Mouse (Mus musculus): ENCODE measurements around the gene Ccdc110. TPM values are rescaled to one million over a fixed set of nuclear protein-coding genes. Genes with fewer than 3 reads are reported as not detected.

Gene Ccdc110
- polyA plus RNA-seq, 1 experiment from 2014 or later, result not detected

Other genes starting within 250 kb of the Ccdc110 start
- 34.4 and 42.2 TPM in 2 replicates for gene Pdlim3, start 49.2 kb upstream of the Ccdc110 start, polyA plus RNA-seq (2014; fragmentation: Nextera tagmentation; extraction: Ambion mirVana)
- 2.8 and 3.4 TPM in 2 replicates for gene 1700029J07Rik, start 40.6 kb downstream of the Ccdc110 start, polyA plus RNA-seq (2014; fragmentation: Nextera tagmentation; extraction: Ambion mirVana)
- gene Ufsp2, start 40.9 kb downstream of the Ccdc110 start, polyA plus RNA-seq (2014; fragmentation: Nextera tagmentation; extraction: Ambion mirVana), result 52.6 and 55.0 TPM in 2 replicates
- 0.11 and 0.44 TPM in 2 replicates for gene Lrp2bp, start 64.7 kb downstream of the Ccdc110 start, polyA plus RNA-seq (2014; fragmentation: Nextera tagmentation; extraction: Ambion mirVana)
- gene Ankrd37, start 71.1 kb downstream of the Ccdc110 start, polyA plus RNA-seq (2014; fragmentation: Nextera tagmentation; extraction: Ambion mirVana), result 14.0 and 18.5 TPM in 2 replicates
- gene Cfap97, start 217.2 kb downstream of the Ccdc110 start, polyA plus RNA-seq (2014; fragmentation: Nextera tagmentation; extraction: Ambion mirVana), result 21.7 and 21.8 TPM in 2 replicates
- 5.9 and 7.1 TPM in 2 replicates for gene Snx25, start 217.5 kb downstream of the Ccdc110 start, polyA plus RNA-seq (2014; fragmentation: Nextera tagmentation; extraction: Ambion mirVana)